Mouse (Mus musculus) limb, embryonic 15.5 days (tissue): ENCODE data around the gene Trim46. TPM values are rescaled to one million over a fixed set of nuclear protein-coding genes. Genes with fewer than 3 reads are reported as not detected.

Experiments used
- ATAC-seq: fragments of 200-750 bp; cut with Nextera tagmentation; 2 replicates; pipeline ENCODE4 v1.8.0; 2017; ENCODE audit warnings: low read depth, moderate TSS enrichment; ENCODE audit not compliant: insufficient number of reproducible peaks, low FRiP score, low TSS enrichment
- H3K27ac ChIP-seq: fragments of 300-500 bp; sonication (generic); 2 replicates; pipeline ENCODE4 v1.5.1; 2015; ENCODE audit warnings: moderate library complexity, mild to moderate bottlenecking, inconsistent platforms
- H3K27me3 ChIP-seq: fragments of 300-500 bp; sonication (generic); 2 replicates; pipeline ENCODE4 v1.6.1; 2015; ENCODE audit warnings: inconsistent platforms
- H3K36me3 ChIP-seq: fragments of 300-500 bp; sonication (generic); 2 replicates; pipeline ENCODE4 v1.6.1; 2015; ENCODE audit warnings: inconsistent platforms
- H3K4me1 ChIP-seq: fragments of 300-500 bp; sonication (generic); 2 replicates; pipeline ENCODE4 v1.6.1; 2015; ENCODE audit warnings: inconsistent platforms
- H3K4me2 ChIP-seq: fragments of 300-500 bp; sonication (generic); 2 replicates; pipeline ENCODE4 v1.6.1; 2015; ENCODE audit warnings: mild to moderate bottlenecking, inconsistent platforms
- H3K4me3 ChIP-seq: fragments of 300-500 bp; sonication (generic); 2 replicates; pipeline ENCODE4 v1.5.1; 2015; ENCODE audit warnings: mild to moderate bottlenecking, inconsistent platforms
- H3K9ac ChIP-seq: fragments of 300-500 bp; sonication (generic); 2 replicates; pipeline ENCODE4 v1.6.1; 2015; ENCODE audit warnings: inconsistent platforms
- H3K9me3 ChIP-seq: fragments of 300-500 bp; sonication (generic); 2 replicates; pipeline ENCODE4 v1.6.1; 2016; ENCODE audit warnings: inconsistent platforms
- WGBS: fragments of 180-500 bp; shearing (Covaris S2); methylation state at CpG from one replicate; pipeline ENCODE4 v1.1.7; 2015; 5-methylcytosine and 5-hydroxymethylcytosine counted together
- polyA plus RNA-seq: library from polyadenylated mRNA; unstranded; fragments of >200 nt; fragmentation: Nextera tagmentation; extraction: Ambion mirVana; gene quantifications from 2 replicates; pipeline ENCODE4 v1.2.1, GENCODE M21; 2015

Trim46 gene
- polyA plus RNA-seq, 1 experiment from 2014 or later = 4.7 TPM

DNA sequence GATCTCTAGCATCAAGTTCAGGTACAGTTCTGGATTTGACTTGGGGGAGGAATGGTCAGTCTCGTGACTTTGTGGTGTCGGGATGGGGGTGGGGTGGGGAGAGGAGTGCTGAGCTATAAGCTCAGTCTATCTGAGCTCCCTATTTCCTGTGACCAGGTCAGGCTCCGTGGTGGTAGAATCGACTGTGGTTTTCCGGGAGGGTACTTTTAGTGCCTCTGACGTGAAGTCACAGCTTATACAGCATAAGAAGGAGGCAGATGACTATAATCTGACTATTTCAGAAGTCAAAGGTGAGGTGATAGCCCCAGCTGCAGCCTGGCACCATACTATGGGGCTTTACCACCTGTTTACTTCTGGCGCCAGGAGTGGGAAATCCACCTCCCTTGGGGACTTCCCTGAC, 14.8 kb downstream of the Trim46 start:
- 62% methylated on average over 7 of the region's 7 CpGs for WGBS
- Histone ChIP-seq H3K4me1 (peaks cover 27% of the 10 kb centered on the region), H3K4me3 (no peak overlapping the region), H3K9me3 (no peaks in the 10 kb centered on the region), H3K27me3 (no peaks in the 10 kb centered on the region), H3K36me3 (peaks cover 17% of the 10 kb centered on the region), H3K4me2 (no peak overlapping the region), H3K9ac (no peak overlapping the region), H3K27ac (no peak overlapping the region)
- no peak for ATAC-seq

DNA sequence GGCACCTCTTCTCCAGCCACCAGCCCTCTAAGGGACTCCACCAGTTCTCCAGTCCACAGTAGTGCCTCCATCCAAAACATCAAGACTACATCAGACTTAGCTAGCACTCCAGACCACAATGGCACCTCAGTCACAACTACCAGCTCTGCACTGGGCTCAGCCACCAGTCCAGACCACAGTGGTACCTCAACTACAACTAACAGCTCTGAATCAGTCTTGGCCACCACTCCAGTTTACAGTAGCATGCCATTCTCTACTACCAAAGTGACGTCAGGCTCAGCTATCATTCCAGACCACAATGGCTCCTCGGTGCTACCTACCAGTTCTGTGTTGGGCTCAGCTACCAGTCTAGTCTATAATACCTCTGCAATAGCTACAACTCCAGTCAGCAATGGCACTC, 15.5 kb downstream of the Trim46 start:
- Histone ChIP-seq H3K4me2 (no peak overlapping the region), H3K4me1 (peaks cover 35% of the 10 kb centered on the region), H3K4me3 (no peak overlapping the region), H3K36me3 (peaks cover 16% of the 10 kb centered on the region), H3K9me3 (no peaks in the 10 kb centered on the region), H3K27ac (no peak overlapping the region), H3K27me3 (no peaks in the 10 kb centered on the region), H3K9ac (no peak overlapping the region)
- ATAC-seq = no peak
- WGBS = 88% methylated on average over 2 of the region's 2 CpGs

DNA sequence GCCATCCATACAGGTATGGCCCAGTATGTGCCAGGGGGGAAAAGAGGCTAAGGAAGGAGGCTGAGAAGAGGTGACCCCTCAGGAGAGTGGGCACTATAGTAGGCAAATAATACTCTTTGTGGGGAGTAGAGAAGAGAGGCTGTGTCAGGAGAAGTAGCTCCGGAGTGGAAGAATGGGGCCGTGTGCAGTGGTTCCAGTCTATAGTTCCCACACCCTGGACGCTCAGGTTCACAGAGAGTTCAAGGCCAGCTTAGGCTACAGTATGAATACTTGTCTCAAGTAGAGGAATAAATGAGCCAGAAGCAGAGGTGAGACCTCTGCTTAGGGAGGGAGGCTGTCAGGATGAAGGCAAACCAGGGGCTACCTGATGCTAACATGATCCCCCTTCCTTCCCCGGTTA, 16.8 kb downstream of the Trim46 start:
- Histone ChIP-seq H3K9ac (no peak overlapping the region), H3K4me1 (peaks cover 33% of the 10 kb centered on the region), H3K27me3 (no peaks in the 10 kb centered on the region), H3K4me3 (no peak overlapping the region), H3K4me2 (no peak overlapping the region), H3K36me3 (peaks cover 19% of the 10 kb centered on the region), H3K27ac (no peak overlapping the region), H3K9me3 (no peaks in the 10 kb centered on the region)
- 59% methylated on average over 4 of the region's 4 CpGs for WGBS
- ATAC-seq = no peak

DNA sequence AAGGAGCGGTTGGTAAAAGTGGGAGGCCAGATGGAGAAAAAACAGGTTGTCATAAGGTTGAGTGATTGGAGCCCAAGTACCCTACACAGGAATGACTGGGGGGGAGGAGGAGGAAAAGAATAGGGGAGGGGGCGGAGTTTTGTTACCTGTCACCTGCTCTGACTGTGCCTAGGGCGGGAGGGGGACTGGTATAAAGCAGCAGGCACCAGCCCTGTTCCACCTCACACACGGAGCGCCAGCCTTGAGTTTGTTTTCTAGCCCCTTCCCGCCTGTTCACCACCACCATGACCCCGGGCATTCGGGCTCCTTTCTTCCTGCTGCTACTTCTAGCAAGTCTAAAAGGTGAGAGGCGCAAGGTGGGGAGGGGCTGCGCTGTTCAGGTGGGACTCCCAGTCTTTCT, 17.3 kb downstream of the Trim46 start, which contains the start of gene Muc1:
Gene Muc1 (plus strand): TSS at position 222 of the 400 bp plus-strand sequence.
- Histone ChIP-seq H3K9me3 (no peaks in the 10 kb centered on the region), H3K4me2 (peak within 1 kb of the TSS; percentile 64), H3K27ac (peak within 1 kb of the TSS; percentile 78), H3K9ac (no peak within 1 kb of the TSS), H3K4me1 (peaks cover 33% of the 10 kb centered on the region), H3K4me3 (peak within 1 kb of the TSS; percentile 43), H3K36me3 (peaks cover 18% of the 10 kb centered on the region), H3K27me3 (no peaks in the 10 kb centered on the region)
- no peak for ATAC-seq
- WGBS = 35% methylated on average over 10 of the region's 10 CpGs

DNA sequence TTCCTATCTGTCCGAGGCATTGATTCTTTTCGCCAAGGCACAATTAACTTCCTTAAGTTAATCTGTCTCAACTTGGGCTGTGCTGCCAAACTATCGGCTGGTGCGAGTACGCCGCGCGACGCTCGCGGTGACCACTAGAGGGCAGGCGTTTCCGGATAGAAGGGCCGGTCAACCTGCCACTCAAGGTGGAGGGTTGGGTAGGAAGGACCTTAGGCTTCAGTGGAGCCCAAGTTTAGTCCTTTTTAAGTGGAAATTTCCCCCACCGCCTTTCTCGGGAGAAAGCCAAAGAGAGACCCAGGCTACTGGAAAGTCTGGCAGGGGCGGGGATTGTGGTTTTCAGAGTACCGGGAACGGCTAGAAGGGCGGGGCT, 17.9 kb downstream of the Trim46 start:
- no peaks in the 10 kb centered on the region for H3K27me3 ChIP-seq

DNA sequence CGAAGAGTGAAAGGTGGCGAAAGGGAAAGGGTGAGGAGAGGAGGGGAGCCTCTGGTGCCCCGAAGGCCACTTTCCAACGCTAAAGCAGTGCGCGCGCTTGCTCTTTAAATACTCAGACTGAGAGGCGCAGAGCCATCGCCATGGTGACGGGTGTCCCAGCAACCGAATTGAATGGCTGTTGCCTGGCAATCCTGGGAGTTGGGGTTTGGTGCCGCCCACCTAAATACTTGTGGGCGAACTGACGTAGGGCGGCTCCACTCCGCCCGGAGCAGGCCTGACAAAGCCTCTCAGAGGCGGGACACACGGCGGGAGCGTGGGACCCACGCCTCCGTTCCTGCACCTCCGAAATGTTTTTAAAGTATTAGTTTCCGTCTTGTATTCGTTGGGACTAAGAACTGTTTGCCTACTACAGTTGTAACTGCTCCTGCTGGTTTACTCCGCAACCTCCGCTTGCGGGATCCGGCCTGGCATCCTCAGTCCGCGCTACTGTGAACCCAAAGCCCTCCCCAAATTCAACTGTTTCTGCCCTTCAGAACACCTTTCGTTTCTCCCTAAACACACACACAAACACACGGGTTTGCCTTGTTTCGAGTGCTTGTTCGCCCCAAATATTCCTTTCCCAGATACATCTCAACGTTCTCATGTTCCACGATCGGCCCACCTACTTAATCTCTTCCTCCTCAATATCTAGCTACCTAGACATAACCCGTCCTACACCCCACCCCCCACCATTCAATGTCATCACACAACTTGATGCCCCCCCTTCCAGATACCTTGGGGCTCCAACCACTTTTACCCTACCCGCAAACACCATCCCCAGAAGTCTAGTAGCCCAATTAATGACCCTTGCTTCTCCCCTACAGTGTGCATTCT, 18.6 kb downstream of the Trim46 start:
- H3K4me2 ChIP-seq = peak overlapping the region; percentile 64
- H3K9ac ChIP-seq = peak overlapping the region; percentile 23; the same call in 1 of the 2 replicates
- peaks cover 26% of the 10 kb centered on the region for H3K36me3 ChIP-seq
- peak overlapping the region; percentile 43 for H3K4me3 ChIP-seq
- peak overlapping the region; percentile 78 for H3K27ac ChIP-seq
- ATAC-seq = peak; percentile 90
- H3K4me1 ChIP-seq = peaks cover 33% of the 10 kb centered on the region
- no peaks in the 10 kb centered on the region for H3K9me3 ChIP-seq
- no peaks in the 10 kb centered on the region for H3K27me3 ChIP-seq
- WGBS = 5% methylated on average over 41 of the region's 41 CpGs

More for the DNA sequence above, 17.9 kb downstream of the Trim46 start:
- H3K27ac ChIP-seq = peak overlapping the region; percentile 78
- H3K9ac ChIP-seq = no peak overlapping the region
- peaks cover 21% of the 10 kb centered on the region for H3K36me3 ChIP-seq
- H3K4me2 ChIP-seq = peak overlapping the region; percentile 64
- peak overlapping the region; percentile 43 for H3K4me3 ChIP-seq
- WGBS = under 1% methylated on average over 19 of the region's 20 CpGs
- ATAC-seq = no peak
- peaks cover 33% of the 10 kb centered on the region for H3K4me1 ChIP-seq
- no peaks in the 10 kb centered on the region for H3K9me3 ChIP-seq

DNA sequence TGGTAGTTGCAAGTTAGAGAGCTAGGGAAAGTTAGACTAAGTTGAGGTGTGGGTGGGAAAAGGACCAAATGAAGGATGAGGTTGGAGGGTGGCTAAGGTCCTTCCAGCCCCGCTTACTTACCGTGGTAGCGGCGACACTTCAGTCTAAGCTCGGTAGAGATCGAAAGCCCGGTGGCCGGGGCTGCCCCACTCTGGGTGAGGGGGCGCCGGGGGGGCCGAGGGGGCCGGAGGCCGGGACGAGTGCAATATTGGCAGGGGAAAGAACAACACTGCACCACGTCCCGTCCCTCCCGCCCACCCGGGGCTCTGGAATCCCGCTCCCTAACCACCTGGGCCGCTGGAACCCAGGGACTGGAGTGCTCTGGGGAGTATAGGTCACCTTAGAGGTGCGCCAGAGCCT, 19.2 kb downstream of the Trim46 start, which contains the start of gene Mtx1:
Gene Mtx1 (minus strand): TSS at position 189 of the 400 bp plus-strand sequence.
- WGBS = 6% methylated on average over 21 of the region's 21 CpGs
- no peak for ATAC-seq
- Histone ChIP-seq H3K4me2 (peak within 1 kb of the TSS; percentile 64), H3K9ac (peak within 1 kb of the TSS; percentile 23; the same call in 1 of the 2 replicates), H3K4me3 (peak within 1 kb of the TSS; percentile 43), H3K9me3 (no peaks in the 10 kb centered on the region), H3K27me3 (no peaks in the 10 kb centered on the region), H3K36me3 (peaks cover 29% of the 10 kb centered on the region), H3K27ac (peak within 1 kb of the TSS; percentile 78), H3K4me1 (peaks cover 33% of the 10 kb centered on the region)

DNA sequence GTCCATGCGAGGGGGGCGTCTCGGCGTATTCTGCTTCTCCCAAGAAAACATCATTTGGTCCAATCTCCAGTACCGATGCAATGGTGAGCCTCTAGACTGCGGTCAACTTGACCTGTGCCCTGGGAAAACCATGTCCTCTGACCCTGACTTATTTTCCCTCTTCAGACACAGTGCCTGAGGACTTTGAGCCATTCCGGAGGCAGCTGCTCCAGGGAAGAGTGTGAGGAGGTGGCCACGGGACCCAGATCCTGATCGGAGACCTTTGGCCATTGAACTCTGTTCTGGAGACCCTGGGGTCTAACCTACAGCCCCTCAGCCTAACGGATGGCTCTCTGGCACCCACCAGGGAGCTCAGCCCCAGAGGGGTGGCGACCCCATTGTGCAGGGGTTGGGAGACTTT, 19.7 kb downstream of the Trim46 start:
- Histone ChIP-seq H3K4me1 (peaks cover 33% of the 10 kb centered on the region), H3K4me3 (peak overlapping the region; percentile 43; the same call in 1 of the 2 replicates), H3K27ac (peak overlapping the region; percentile 78), H3K27me3 (no peaks in the 10 kb centered on the region), H3K36me3 (peaks cover 34% of the 10 kb centered on the region), H3K9ac (peak overlapping the region; percentile 14; the same call in 1 of the 2 replicates), H3K4me2 (peak overlapping the region; percentile 64), H3K9me3 (no peaks in the 10 kb centered on the region)
- ATAC-seq = no peak
- WGBS = 33% methylated on average over 11 of the region's 11 CpGs

DNA sequence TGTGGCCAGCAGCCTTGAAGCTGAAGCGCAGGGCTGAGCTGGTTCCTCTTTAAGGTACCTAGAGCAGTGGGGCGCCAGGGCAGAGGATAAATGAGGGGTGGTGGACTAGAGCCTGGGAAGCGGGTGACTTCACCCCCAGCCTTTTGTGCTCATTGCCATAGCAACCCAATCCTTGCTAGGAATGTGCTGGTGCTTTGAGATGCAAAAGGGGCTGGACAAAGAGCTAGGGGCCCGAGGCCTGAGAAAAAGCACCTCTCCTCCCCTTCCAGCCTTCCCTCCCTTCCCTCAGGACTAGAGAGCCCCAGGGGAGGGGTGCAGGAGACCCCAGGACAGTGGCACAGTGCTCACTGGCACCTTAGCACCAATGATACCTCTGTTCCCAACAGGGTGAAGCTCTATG, 20.2 kb downstream of the Trim46 start:
- Histone ChIP-seq H3K27me3 (no peaks in the 10 kb centered on the region), H3K4me1 (peaks cover 33% of the 10 kb centered on the region), H3K9me3 (no peaks in the 10 kb centered on the region), H3K9ac (no peak overlapping the region), H3K4me2 (peak overlapping the region; percentile 64; the same call in 1 of the 2 replicates), H3K27ac (no peak overlapping the region), H3K4me3 (no peak overlapping the region), H3K36me3 (peaks cover 38% of the 10 kb centered on the region)
- 47% methylated on average over 4 of the region's 4 CpGs for WGBS
- ATAC-seq = no peak

DNA sequence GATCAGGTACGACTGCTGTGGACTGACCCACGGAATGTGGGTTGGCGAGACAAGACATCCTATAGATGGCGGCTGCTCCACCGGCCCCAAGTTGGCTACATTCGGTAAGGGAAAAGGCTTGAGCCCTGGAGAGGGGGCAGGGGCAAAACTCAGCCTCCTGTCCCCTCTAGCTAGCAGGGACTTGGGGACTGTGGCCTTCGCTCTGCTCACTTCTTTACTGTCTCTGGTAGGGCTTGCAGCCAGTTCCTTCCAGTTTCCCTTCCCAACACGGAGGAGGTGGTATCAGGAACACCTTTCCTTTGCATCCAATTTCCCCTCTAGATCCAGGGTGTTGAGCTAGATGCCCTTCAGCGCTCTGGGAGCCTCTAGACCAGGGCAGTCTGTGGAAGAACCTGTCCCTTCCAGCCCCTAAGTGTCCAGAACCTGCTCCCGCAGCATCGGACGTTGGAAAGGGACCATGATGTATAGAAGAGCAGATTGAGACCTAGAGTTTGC, 20.7 kb downstream of the Trim46 start:
- Histone ChIP-seq H3K27ac (no peak overlapping the region), H3K36me3 (peaks cover 40% of the 10 kb centered on the region), H3K27me3 (no peaks in the 10 kb centered on the region), H3K9ac (no peak overlapping the region), H3K4me2 (no peak overlapping the region), H3K9me3 (no peaks in the 10 kb centered on the region), H3K4me1 (peaks cover 33% of the 10 kb centered on the region), H3K4me3 (no peak overlapping the region)
- 65% methylated on average over 12 of the region's 12 CpGs for WGBS
- no peak for ATAC-seq

DNA sequence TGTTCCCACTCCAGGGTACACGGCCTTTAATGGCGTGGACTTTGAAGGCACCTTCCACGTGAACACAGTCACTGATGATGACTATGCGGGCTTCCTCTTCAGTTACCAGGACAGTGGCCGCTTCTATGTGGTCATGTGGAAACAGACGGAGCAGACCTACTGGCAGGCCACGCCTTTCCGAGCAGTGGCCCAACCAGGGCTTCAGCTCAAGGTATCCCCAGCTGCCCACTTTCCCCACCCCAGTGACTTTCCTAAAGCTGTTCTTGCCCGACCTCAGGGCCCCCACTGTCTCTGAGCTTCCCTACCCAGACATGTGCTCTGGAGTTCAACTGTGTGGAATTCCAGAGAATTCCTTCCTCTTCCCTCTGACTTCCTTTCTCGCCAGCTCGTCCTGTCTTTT, 21.3 kb downstream of the Trim46 start:
- WGBS = 82% methylated on average over 11 of the region's 11 CpGs
- no peak overlapping the region for H3K4me2 ChIP-seq

DNA sequence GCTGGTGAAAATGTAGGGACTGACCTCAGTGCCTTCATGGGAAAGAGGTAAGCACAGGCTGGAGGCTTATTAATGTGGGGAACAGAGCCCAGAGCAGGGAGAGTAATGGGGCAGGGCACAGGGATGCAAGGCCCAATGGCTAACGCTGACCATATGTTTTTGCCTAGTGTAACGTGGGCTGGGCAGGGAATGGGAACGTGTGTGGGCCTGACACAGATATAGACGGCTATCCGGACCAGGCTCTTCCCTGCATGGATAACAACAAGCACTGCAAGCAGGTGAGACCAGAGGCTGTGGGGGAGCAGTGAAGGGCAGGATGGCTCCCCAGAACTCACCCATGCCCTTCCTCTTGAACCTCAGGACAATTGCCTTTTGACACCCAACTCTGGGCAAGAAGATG, 24.9 kb downstream of the Trim46 start:
- H3K36me3 ChIP-seq = peaks cover 52% of the 10 kb centered on the region
- H3K4me2 ChIP-seq = no peak overlapping the region
- H3K27me3 ChIP-seq = no peaks in the 10 kb centered on the region
- ATAC-seq = no peak
- H3K4me1 ChIP-seq = peaks cover 11% of the 10 kb centered on the region
- H3K9me3 ChIP-seq = no peaks in the 10 kb centered on the region
- no peak overlapping the region for H3K4me3 ChIP-seq
- no peak overlapping the region for H3K9ac ChIP-seq
- no peak overlapping the region for H3K27ac ChIP-seq
- 51% methylated on average over 5 of the region's 5 CpGs for WGBS

More for the DNA sequence above, 21.3 kb downstream of the Trim46 start:
- Histone ChIP-seq H3K4me1 (peaks cover 33% of the 10 kb centered on the region), H3K36me3 (peaks cover 46% of the 10 kb centered on the region), H3K4me3 (no peak overlapping the region), H3K9ac (no peak overlapping the region), H3K27me3 (no peaks in the 10 kb centered on the region), H3K27ac (no peak overlapping the region), H3K9me3 (no peaks in the 10 kb centered on the region)
- ATAC-seq = no peak
